Mouse (Mus musculus) heart, adult 2 months (tissue): Measurements from ENCODE around the gene Cpne5.

ENCODE experiments used
- CTCF ChIP-seq: fragments of 200-600 bp; IDR thresholded peaks from 2 replicates; pipeline ENCODE4 v1.8.1; 2022; ENCODE audit warnings: antibody characterized with exemption, mild to moderate bottlenecking, moderate library complexity
- POLR2A ChIP-seq: fragments of 200-500 bp; IDR thresholded peaks from 2 replicates; pipeline ENCODE4 v1.6.1; 2011; ENCODE audit warnings: mild to moderate bottlenecking, low read depth, low read length, control low read depth; ENCODE audit not compliant: insufficient read depth

DNA sequence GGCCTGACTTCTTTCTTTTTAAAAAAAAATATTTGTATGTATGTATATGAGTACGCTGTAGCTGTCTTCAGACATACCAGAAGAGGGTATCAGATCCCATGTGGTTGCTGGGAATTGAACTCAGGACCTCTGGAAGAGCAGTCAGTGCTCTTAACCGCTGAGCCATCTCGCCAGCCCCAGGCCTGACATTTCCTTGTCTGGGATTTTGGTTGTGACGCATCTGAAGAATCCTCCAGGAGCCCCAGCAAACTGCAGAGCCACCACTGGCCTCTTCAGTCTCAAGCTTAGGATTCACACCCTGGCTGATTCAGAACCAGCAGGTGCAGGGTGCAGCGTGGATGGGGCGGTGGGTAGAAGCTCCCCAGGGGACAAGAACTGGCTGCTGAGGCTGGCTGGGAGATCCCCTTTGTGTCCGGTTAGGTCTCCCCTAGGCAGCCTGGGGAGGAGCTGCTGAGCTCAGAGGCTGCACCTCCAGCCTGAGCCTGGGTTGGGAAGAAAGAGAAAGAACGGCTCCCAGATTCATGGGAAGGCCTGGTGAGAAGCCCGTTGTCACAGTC, 59.4 kb downstream of the Cpne5 start:
- TF ChIP-seq POLR2A (no peak), CTCF (no peak)
